Mouse (Mus musculus) right cerebral cortex, postnatal 25 days (tissue): ENCODE data around the gene Pitpnm2.

ENCODE experiments used
- DNase-seq: peaks from one replicate; pipeline ENCODE4 v3.0.0; 2022

Pitpnm2 gene

DNA sequence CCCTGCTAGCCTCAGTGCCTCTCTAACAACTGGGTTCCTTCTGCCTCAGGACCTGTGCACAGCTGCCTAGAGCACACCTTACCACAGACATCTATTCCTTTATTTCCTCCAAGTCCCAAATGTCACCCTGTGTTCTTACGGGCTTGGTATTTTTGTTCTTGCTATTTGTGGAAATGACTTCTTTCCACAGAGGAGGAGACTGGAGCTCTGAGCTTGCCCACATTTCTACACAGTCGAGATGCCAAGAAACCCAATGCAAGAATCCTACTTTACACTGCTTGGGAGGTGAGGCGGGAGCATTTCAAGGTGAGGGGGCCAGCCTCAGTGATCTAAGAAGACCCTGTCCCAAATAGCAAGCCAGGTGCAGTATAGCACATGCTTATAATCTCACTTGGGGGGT lies 164.0 kb downstream of the Pitpnm2 start:
- DNase-seq = no peak

DNA sequence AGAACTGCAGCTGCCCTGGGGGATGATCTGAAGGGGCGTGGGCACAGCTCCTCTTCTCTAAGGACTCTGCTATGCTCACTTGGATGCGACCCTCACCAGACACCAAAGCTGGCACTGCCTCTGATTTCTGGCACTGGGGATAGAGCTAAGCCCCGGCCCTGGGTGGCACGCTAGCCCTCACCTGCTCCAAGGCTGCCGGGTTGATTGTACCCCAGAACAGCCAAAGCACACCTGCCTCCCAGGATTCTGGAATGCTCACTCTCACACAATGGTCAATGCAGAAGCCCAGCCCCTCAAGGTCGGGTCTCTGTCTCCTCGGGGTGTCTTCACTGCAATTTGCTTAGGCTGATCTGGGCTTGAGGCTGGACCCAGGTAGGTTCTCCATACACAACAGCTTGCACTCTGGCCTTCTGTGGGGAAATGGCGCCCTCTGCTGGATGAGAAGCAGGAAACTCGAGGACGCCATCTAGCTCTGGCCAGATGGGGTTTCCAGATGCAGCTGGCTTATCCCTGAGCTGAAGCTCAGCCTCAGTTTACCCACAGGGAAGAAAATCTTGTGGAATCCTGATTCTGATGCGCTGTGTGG lies 164.9 kb downstream of the Pitpnm2 start:
- DNase-seq = peak; percentile 80

DNA sequence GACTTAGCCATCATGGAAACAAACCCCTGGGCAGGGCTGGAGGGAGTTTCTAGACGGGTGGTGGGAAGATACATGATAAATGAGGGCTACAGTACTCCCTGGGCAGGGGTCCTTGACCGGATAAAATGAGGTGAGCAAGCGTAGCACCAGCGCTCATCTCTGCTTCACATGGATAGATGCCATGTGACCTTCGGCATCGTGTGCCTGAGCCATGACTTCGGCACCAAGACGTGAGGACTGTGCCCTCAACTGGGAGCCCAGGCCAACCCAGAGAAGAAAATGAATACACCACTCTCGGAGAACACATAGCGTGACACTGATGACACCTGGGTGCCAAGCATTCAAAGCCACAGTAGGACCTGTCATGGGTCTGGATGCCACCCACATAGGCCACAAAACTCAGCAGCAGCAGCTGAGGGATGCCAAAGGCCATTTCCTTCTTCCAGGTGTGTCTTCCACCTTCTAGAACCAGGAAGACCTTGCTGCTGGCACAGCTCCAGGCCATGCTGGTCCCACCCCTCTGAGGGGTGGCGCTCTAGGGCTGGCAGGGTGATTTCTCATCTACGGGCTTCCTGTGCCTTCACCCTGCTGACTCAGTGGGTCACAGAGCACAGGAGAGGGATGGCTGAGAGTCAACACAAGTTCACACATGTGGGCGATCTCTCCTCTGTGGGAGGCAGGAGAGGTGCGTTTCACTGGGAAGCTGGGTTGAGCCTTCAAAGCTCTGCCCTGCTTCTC lies 165.5 kb downstream of the Pitpnm2 start:
- DNase-seq = no peak

DNA sequence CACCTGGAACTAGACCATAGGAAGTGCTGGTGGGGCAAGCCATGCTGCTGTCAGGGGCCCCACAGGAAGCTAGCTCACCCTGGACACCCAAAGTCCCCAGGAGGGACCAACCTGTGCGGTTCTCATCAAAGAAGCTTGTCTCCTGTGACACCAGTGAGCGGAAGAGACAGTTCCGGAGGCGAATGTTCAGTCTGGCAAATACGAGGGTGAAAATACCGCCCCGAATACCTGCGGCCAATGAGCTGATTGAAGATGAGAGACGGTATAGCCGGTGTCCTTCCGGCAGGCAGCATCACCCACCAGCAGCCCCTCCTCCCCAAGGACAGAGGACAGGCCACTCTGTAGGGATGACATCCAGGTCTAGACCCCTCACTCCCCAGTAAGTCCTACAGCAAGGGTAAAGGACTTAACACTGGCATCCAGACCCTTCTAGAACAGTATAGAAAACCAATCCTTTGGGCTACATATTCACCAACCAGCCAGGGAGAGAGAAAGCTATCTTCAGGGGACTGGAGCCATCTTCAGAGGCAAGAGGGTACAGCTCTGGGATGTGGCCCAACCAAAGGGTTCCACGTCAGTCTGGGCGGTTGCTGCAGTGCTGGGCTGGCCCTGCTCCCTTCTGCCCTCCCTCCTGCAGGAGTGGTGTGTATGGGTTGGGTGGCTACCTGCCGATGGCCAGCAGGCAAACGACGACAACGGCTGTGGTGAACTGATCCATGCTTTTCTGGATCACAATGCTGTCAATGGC lies 166.4 kb downstream of the Pitpnm2 start:
- no peak for DNase-seq

DNA sequence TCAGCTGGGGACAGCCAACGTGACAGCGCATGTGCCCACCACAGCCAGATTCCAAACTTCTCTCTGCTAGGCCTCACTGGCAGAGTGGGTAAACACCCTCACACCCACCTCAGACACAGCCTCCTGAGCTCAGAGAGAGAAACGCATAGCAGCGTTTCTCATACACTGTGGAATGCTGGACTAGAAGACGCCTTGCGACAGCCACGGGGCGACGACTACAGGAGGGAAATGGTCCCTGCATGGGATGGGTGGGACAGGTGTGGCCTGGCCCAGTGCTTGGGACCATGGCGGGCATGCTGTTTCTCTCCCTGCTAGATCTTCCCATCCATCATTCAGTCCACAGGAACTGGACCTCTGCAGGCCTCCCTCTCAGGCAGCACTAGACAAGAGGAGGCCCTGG lies 167.1 kb downstream of the Pitpnm2 start:
- DNase-seq = no peak

DNA sequence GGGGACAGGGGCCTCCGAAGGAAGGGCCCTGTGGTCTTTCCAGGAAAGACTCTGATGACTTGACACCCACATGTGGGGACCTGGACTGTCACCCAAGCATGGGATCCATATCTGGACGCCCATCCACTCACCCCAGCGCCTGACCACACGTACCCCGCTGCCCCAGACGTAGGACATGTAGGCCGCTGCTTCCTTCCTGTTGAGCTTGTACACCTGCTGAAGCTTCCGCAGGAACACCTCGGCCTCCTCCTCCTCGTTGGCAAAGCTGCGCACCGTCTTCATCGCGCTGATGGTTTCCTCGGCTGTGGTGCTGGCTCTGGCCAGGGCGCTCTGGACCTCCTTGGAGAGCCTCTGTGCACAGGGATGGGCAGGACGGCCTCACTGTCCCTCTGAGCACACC lies 169.7 kb downstream of the Pitpnm2 start:
- DNase-seq = no peak

DNA sequence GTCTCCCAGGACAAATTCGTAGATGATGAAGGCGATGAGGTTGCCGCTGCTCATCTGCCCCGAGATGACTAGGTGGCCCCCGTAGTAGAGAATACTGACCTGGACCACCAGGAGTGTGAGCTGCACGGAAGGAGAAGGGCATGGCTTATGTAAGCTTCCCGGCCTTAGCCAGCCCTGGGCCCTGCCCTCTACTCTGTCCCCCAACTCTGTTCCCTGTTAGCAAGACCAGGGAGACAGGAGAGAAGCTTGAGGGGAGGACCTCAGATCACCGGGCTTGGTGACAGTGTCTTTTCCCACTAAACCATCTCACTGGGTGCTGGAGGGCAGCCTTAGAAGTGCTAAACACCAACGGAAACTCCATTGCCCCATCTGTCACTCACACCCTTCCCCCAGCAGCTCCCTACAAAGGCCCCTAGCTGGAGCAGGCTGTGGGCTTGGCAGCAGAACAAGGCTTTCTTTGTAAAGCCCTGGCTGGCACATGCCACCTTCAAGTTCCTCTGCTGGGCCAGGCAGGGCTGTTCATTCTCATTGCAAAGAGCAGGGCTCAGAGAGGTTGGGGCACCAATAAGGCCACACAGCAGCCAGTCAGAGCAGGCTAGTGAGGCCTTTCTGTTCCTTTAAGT lies 170.7 kb downstream of the Pitpnm2 start:
- peak; percentile 64 for DNase-seq

DNA sequence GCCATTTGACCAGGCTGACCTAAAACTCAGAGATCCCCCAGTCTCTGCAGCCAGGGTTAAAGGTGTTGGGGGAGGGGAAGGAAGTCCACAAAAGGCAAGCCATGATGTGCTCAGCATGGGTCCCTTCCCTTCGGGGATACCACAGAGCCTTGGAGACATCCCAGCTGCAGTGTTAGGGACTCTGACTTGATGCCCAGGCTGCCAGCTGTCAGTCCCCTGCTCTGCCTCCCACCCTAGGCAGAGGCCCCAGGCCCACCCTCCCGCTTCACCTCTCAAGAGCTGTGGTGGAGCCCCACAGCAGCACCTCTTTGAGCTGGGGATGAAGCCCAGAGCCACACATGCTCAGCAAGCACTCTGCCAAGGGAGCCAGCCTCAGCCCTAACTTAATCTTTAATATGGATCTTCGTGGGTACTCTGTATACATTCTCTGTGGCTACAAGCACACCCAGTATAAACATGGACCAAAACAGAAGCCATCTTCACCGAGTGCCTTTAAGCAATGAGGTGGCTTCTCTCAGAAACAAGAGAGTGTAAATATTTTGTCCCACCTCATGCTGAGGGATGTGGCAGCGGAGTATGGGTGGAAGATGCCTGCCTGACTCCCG lies 171.6 kb downstream of the Pitpnm2 start:
- DNase-seq = no peak

DNA sequence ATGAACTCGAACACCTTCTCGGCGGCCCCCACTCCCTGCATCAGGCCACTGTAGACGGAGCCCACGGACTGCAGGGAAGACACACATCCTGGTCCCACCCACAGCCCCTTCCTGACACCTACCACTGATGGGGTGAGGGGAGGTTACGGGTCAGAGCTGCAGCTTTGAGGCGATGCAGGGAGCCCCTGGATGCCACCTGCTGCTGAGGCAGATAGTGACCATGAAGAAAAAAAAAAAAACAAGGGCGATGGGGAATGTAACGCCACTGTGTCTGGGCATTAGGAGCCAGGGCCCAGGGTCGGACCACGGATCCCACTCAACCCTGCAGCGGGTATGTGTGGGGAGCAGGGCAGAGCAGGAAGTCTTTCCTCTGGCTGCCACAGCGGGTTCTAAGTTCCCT lies 172.3 kb downstream of the Pitpnm2 start:
- no peak for DNase-seq

DNA sequence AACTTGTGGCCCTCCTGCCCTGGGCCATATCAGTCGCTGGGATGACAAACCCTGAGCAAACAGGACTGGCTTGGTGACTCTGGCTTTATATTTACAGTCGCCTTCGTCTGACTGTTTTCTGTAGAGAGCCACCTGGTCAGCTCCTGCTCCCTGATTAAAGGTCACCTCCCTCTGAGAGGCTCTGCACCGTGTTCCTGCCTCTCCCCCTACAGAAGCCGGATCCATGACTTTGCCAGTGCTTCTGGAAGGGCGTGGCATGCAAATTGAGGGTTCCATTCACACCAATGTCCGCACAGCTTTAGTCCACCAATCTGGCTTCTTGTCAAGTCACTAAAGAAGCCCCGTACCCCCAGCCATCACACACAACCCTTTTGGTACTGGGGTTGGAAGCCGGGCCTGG lies 173.0 kb downstream of the Pitpnm2 start:
- DNase-seq = no peak

DNA sequence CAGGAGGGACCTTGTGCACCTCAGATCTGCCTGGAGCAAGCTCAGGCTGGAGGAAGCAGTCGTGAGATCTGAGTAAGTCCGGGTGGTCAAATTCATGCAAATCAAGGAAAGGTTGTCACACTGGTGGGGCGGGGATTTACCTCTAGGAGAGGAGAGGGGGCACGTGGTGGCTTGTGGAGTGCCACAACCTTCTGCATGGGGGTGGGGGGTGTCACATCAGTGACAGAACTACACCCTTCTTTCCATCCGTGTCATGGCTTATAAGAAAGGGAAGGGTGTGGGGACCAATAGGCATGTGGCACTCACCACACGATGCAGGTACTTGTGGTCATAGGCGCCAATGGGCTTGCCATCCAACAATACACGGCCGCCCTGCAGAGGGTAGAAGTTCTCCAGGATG lies 173.8 kb downstream of the Pitpnm2 start:
- no peak for DNase-seq

DNA sequence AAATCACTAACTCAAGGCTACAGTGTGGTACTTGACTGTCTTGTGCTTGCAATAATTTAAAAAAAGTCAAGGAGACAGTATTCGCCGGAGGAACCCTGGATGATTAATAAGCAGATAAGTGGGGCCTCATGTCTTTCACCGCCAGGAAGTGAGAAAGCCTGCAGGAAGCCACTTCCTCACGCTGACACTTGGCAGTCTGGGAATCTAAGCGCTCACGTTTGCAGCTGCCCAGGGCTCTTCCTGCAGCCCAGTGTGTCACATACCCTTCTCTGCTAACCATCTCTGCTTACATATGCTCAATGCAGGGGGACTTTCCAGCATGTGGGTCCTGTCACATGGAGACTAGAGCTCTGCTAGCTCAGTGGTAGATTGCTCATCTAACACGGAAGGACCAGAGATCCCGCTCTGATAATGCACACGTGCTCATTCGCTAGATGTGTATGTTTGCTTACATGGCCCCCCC lies 174.7 kb downstream of the Pitpnm2 start:
- no peak for DNase-seq

DNA sequence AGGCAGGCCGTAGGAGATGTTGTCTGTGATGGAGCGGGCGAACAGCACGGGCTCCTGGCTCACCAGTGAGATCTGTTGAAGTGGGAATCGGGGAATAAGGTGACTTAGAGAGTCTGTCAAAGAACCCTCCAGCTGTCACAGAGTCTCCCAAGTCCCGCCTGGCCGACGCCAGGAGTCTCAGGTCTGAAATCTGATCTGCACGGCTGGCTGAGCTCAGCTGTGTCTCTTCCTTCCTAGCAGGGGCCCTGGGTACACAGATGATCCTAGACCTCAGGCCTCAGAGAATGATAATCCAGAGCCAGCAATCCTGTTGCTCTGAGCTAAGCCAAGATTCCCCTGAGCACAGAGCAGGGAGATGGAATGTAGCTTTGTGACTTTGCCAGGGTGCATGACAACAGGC lies 175.9 kb downstream of the Pitpnm2 start:
- no peak for DNase-seq

DNA sequence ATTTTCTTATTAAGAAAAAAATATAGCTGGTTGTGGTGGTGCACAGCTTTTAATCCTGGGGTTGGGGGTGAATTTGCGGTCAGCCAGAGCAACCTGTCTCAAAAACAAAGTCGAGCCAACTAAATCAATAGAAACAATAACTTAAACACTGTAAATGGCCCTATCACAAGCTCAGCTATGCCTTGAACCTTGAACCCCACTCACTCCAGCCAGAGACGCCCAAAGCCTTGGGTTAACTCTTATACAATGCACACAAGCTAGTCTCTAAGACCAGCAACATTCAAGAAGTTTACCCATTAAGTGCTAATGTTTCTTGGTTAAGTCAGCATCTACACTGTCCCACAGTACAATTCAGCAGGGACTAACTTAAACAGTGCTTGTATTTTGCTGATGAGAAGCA lies 179.9 kb downstream of the Pitpnm2 start:
- no peak for DNase-seq
